Mouse (Mus musculus): ENCODE data around the gene Smarcad1. TPM values are rescaled to one million over a fixed set of nuclear protein-coding genes. Genes with fewer than 3 reads are reported as not detected.

The Smarcad1 gene
- polyA plus RNA-seq, 1 experiment: 22.3 TPM

DNA sequence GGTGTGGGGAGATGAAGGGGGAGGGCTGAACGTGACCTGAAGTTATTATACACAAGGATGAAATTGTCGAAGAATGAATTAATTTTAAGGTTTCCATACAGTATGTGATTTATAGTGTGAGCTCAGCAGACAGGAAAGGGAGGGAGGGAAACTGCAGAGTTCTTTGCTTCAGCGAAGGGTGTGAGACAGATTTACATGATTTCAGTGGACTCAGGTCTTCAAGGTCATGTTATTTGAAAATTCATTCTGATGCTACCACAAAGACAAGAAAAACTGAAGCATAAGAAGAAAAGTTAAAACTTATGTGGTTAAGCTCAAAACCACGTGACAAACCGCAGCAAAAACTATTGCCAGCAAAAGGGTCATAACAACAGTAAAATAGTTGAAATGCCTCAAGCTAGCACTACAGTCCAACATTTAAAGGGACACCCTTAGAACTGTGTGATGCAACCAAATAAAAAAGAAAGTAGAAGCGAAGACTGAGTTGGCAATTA is 98.4 kb downstream of the Smarcad1 start:
- no peak overlapping the region for H3K27ac ChIP-seq (ENCODE audit: insufficient read depth, low read length)
- no peak for TF ChIP-seq CTCF (IDR thresholded peaks at IDR 0.05; ENCODE audit: extremely low read depth, insufficient read depth, low read length)
- no peak for TF ChIP-seq POLR2A (IDR thresholded peaks at IDR 0.05; ENCODE audit: extremely low read depth, insufficient read depth, low read length)
- no peaks in the 10 kb centered on the region for H3K4me1 ChIP-seq (ENCODE audit: control insufficient read depth, insufficient read depth, low read length)
- no peak overlapping the region for H3K4me3 ChIP-seq (ENCODE audit: insufficient read depth, low read length)

DNA sequence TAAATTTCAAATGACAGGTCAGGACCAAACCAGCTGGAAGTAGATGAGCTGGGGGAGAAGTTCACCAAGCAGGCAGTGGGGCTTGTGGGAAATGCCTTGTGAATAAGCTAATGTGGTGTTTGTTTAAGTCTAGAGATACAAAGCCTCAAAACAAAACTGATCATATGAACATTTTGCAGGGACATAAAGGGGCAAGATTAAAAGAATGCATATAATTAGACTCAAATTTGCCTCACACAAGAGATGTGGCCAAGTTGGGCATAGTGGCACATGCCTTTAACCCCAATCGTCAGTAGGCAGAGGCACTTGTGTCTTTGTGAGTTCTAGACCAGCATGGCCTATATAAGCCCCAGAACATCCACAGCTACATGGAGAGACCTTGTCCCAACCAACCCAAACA is 99.9 kb downstream of the Smarcad1 start:
- Histone ChIP-seq H3K4me1 (ENCODE audit: control insufficient read depth, insufficient read depth, low read length) (no peaks in the 10 kb centered on the region), H3K4me3 (ENCODE audit: insufficient read depth, low read length) (no peak overlapping the region), H3K27ac (ENCODE audit: insufficient read depth, low read length) (no peak overlapping the region)
- TF ChIP-seq CTCF (IDR thresholded peaks at IDR 0.05; ENCODE audit: extremely low read depth, insufficient read depth, low read length) (no peak), POLR2A (IDR thresholded peaks at IDR 0.05; ENCODE audit: extremely low read depth, insufficient read depth, low read length) (no peak)

DNA sequence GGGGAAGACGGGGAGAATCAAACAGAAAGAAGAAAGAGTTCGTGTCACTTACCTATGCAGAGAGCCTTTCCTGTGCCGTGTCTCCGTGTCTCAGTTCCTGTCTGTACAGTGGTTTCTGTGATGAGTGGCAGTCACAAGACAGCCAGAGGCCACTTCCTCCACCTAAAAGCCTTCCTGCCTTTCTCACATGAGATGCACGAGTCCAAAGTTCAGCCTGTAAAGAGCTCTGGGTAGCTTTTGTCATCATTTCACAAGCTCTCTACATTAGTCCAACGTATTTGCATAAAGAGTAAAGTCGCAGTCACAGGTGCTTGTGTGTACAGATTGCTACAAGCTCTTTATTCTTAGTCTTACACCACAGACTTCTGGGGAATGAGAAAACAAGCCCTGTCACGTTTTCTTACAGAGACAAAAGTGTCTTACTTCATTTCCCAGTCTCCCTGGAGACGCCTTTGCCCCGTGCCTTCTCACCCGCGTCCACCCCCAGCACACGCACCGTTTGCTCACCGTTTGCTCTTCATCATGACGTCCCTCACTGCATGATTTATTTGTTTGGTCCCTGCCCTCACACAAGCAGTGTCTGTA is 102.3 kb downstream of the Smarcad1 start, which contains the start of gene Hpgds:
TSS of gene Hpgds (minus strand) at position 288 of the 585 bp plus-strand sequence.
- Histone ChIP-seq H3K4me3 (ENCODE audit: insufficient read depth, low read length) (no peak within 1 kb of the TSS), H3K4me1 (ENCODE audit: control insufficient read depth, insufficient read depth, low read length) (no peaks in the 10 kb centered on the region), H3K27ac (ENCODE audit: insufficient read depth, low read length) (no peak within 1 kb of the TSS)
- TF ChIP-seq POLR2A (IDR thresholded peaks at IDR 0.05; ENCODE audit: extremely low read depth, insufficient read depth, low read length) (no peak), CTCF (IDR thresholded peaks at IDR 0.05; ENCODE audit: extremely low read depth, insufficient read depth, low read length) (no peak)

DNA sequence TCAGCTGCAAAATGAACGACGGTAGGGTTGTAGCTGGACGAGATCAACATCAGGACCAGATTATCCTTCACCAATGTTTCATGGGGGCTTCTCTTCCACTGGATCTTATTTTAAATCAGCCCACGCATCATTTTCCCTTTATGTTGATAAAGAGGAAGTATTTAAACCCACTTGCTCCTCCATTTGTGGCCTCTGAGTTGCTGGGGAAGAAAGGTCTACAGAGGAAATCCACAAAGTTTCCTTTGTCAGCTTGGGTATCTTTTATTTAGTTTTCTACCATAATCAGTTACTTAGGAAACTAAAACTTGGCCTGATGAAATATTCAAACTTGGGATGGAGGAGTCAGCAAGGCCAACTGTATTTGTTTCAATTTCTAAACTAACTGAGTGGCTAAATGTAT is 104.0 kb downstream of the Smarcad1 start:
- no peak overlapping the region for H3K27ac ChIP-seq (ENCODE audit: insufficient read depth, low read length)
- TF ChIP-seq CTCF (IDR thresholded peaks at IDR 0.05; ENCODE audit: extremely low read depth, insufficient read depth, low read length) (no peak), POLR2A (IDR thresholded peaks at IDR 0.05; ENCODE audit: extremely low read depth, insufficient read depth, low read length) (no peak)
- no peak overlapping the region for H3K4me3 ChIP-seq (ENCODE audit: insufficient read depth, low read length)
- H3K4me1 ChIP-seq (ENCODE audit: control insufficient read depth, insufficient read depth, low read length): no peaks in the 10 kb centered on the region

DNA sequence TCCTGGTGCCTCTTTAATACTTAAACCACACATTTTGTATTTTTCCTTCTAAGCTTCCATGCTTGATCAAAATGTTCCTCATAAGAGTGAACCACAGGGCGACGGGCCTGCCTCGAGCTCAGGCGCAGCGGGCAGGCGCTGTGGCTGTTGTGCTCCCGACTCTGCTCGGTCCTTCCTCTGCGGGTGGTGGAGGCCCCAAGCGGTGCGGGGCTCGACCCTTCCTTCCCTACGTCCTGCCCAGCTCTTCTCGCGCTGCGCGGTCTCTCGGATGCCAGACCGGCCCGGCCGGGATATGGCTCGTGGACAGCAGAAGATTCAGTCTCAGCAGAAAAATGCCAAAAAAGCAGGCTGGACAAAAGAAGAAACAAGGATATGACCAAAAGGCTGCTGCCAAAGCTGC is 108.3 kb downstream of the Smarcad1 start:
- no peak overlapping the region for H3K4me3 ChIP-seq (ENCODE audit: insufficient read depth, low read length)
- H3K4me1 ChIP-seq (ENCODE audit: control insufficient read depth, insufficient read depth, low read length): no peaks in the 10 kb centered on the region
- no peak overlapping the region for H3K27ac ChIP-seq (ENCODE audit: insufficient read depth, low read length)
- TF ChIP-seq CTCF (IDR thresholded peaks at IDR 0.05; ENCODE audit: extremely low read depth, insufficient read depth, low read length): no peak
- TF ChIP-seq POLR2A (IDR thresholded peaks at IDR 0.05; ENCODE audit: extremely low read depth, insufficient read depth, low read length): no peak

DNA sequence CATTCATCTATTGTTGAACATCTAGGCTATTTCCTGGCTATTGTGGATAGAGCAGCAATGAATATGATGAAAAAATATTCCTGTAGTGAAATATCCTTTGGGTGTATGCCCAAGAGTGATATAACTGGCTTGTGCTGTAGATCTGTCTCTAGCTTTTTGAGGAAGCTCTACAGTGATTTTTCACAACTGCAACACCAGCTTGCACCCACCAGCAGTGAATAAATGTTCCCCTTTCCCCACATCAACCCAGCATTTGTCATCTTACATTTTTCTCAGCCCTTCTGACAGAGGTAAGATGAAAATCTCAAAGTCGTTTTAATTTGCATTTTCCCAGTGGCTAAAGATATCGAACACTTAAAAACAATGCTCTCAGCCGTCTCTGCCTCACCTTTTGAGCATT is 111.2 kb downstream of the Smarcad1 start:
- H3K4me3 ChIP-seq (ENCODE audit: insufficient read depth, low read length): no peak overlapping the region
- no peak overlapping the region for H3K27ac ChIP-seq (ENCODE audit: insufficient read depth, low read length)
- H3K4me1 ChIP-seq (ENCODE audit: control insufficient read depth, insufficient read depth, low read length): no peaks in the 10 kb centered on the region
- TF ChIP-seq POLR2A (IDR thresholded peaks at IDR 0.05; ENCODE audit: extremely low read depth, insufficient read depth, low read length) (no peak), CTCF (IDR thresholded peaks at IDR 0.05; ENCODE audit: extremely low read depth, insufficient read depth, low read length) (no peak)

DNA sequence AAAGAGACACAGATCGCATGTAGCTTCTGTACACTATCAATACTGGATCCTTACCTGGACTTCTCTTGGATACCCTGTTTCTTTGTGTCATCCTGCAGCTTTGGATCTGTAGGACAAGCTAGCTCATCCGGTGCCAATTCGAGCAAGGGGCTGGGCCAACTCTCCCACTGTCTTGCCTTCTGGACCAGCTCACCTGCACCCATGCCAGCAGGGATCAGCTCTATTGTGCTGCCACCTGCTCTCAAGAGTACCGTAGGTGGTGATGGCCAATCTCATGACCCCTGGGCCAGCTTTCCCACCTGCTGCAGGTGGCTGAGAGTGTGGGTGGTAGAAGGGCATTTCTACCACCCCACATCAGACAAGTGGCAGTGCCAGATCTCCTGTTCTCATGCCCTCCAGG is 114.7 kb downstream of the Smarcad1 start:
- TF ChIP-seq CTCF (IDR thresholded peaks at IDR 0.05; ENCODE audit: extremely low read depth, insufficient read depth, low read length): no peak
- no peak for TF ChIP-seq POLR2A (IDR thresholded peaks at IDR 0.05; ENCODE audit: extremely low read depth, insufficient read depth, low read length)
- Histone ChIP-seq H3K27ac (ENCODE audit: insufficient read depth, low read length) (no peak overlapping the region), H3K4me1 (ENCODE audit: control insufficient read depth, insufficient read depth, low read length) (no peaks in the 10 kb centered on the region), H3K4me3 (ENCODE audit: insufficient read depth, low read length) (no peak overlapping the region)

DNA sequence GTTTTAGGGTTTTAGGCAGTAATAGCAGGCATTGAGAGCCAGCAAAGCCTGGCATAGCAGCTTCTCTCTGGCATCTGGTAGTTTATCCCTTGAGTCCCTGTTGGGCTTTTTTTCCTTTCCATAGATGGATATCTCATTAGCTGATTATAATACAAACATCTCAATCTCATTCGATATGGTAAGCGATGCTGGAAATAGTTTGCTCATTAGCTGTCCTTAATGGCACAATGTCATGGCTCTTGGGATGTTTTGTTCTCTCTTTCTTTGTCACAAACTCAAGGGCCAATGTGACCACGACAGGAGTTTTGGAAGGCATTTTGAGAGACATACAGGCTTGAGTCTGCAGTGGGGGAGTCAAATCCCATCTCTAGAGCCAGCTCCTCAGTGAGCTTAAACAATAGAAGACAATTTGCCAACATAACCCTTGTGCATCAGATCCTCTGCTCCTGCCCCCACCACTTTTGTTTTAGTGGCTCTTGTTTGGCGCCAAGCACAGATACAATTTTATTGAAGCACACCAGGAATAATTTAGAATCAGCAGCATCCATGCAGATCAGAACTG is 117.1 kb downstream of the Smarcad1 start:
- H3K4me3 ChIP-seq (ENCODE audit: insufficient read depth, low read length): no peak overlapping the region
- TF ChIP-seq POLR2A (IDR thresholded peaks at IDR 0.05; ENCODE audit: extremely low read depth, insufficient read depth, low read length): no peak
- TF ChIP-seq CTCF (IDR thresholded peaks at IDR 0.05; ENCODE audit: extremely low read depth, insufficient read depth, low read length): no peak
- no peak overlapping the region for H3K27ac ChIP-seq (ENCODE audit: insufficient read depth, low read length)
- no peaks in the 10 kb centered on the region for H3K4me1 ChIP-seq (ENCODE audit: control insufficient read depth, insufficient read depth, low read length)

DNA sequence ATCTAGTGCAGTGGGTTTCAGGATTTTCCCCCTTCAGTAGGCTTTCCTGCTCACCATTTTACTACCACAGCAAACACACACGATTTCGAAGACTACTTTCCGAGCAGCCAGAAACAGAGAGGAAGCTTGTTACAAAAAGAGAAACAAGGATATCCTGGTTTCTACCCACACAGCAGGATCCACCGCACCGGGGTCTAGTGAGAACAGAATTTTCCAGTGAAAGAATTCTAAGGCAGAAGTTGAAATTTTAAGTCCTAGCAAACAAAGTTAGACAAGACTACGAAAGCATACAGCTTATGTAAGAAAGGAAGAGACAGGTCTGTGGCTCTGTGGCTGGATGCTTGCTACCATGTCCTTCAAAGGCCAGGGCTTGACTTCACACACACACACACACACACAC is 121.8 kb downstream of the Smarcad1 start:
- no peaks in the 10 kb centered on the region for H3K4me1 ChIP-seq (ENCODE audit: control insufficient read depth, insufficient read depth, low read length)
- H3K27ac ChIP-seq (ENCODE audit: insufficient read depth, low read length): peak overlapping the region; percentile 96
- TF ChIP-seq CTCF (IDR thresholded peaks at IDR 0.05; ENCODE audit: extremely low read depth, insufficient read depth, low read length): no peak
- TF ChIP-seq POLR2A (IDR thresholded peaks at IDR 0.05; ENCODE audit: extremely low read depth, insufficient read depth, low read length): no peak

DNA sequence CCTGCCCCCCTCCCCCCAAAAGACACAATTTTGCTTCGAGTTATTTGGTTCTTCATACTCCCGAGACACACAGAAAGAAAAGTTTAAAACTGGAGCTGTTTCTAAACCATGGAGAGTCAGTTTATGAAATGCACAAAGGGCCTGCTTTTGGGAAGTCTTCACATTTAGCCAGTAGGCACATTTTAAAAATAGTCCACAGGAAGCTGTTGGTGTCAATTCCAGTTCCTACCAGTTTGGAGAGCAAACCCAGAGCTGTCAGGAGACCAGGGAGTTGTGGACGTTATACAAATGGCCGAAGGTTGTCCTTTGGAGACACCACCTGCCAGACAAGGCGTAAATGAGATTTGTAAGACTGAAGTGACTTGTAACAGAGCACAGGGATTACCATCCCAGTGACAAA is 122.6 kb downstream of the Smarcad1 start:
- TF ChIP-seq CTCF (IDR thresholded peaks at IDR 0.05; ENCODE audit: extremely low read depth, insufficient read depth, low read length): no peak
- TF ChIP-seq POLR2A (IDR thresholded peaks at IDR 0.05; ENCODE audit: extremely low read depth, insufficient read depth, low read length): no peak
- H3K4me1 ChIP-seq (ENCODE audit: control insufficient read depth, insufficient read depth, low read length): no peaks in the 10 kb centered on the region
- H3K4me3 ChIP-seq (ENCODE audit: insufficient read depth, low read length): no peak overlapping the region
- H3K27ac ChIP-seq (ENCODE audit: insufficient read depth, low read length): no peak overlapping the region

More for the DNA sequence above, 121.8 kb downstream of the Smarcad1 start:
- H3K4me3 ChIP-seq (ENCODE audit: insufficient read depth, low read length): no peak overlapping the region

Other genes with a start within 250 kb of the Smarcad1 start
- 7.2 and 7.5 TPM in 2 replicates for gene Hpgds, start 102.3 kb downstream of the Smarcad1 start, polyA plus RNA-seq (2012; rRNA removed)